Mouse (Mus musculus) spleen, adult 2 months (tissue): Measurements from ENCODE around the gene Hoxc5. TPM values are rescaled to one million over a fixed set of nuclear protein-coding genes. Genes with fewer than 3 reads are reported as not detected.

Experiments
- DNase-seq, 2 experiments: peaks; one replicate each; pipeline versions ENCODE4 v3.0.0 to v3.0.0-alpha.2; 2012 to 2021; ENCODE audit warnings: low spot score in 2 of 2, low read depth in 1 of 2
- H3K27ac ChIP-seq: fragments of 200-500 bp; 2 replicates; pipeline ENCODE4 v1.5.1; 2012; ENCODE audit warnings: low read length, inconsistent platforms; ENCODE audit not compliant: insufficient read depth
- H3K27me3 ChIP-seq: fragments of 200-500 bp; 2 replicates; pipeline ENCODE4 v1.6.1; 2012; ENCODE audit warnings: mild to moderate bottlenecking, moderate library complexity, low read length, inconsistent platforms; ENCODE audit not compliant: control insufficient read depth, insufficient read depth
- H3K36me3 ChIP-seq: fragments of 200-500 bp; 2 replicates; pipeline ENCODE4 v1.6.1; 2012; ENCODE audit warnings: mild to moderate bottlenecking, low read length, inconsistent platforms; ENCODE audit not compliant: control insufficient read depth, insufficient read depth
- H3K4me1 ChIP-seq: fragments of 200-500 bp; 2 replicates; pipeline ENCODE4 v1.6.1; 2011; ENCODE audit warnings: inconsistent platforms; ENCODE audit not compliant: control insufficient read depth, insufficient read depth, insufficient read length
- H3K4me3 ChIP-seq: fragments of 200-500 bp; 2 replicates; pipeline ENCODE4 v1.5.1; 2011; ENCODE audit warnings: mild to moderate bottlenecking, inconsistent platforms; ENCODE audit not compliant: insufficient read depth, insufficient read length; ENCODE audit errors: extremely low read depth
- CTCF ChIP-seq: fragments of 200-500 bp; IDR thresholded peaks from 2 replicates; pipeline ENCODE4 v1.5.1; 2011; ENCODE audit warnings: mild to moderate bottlenecking, inconsistent platforms; ENCODE audit not compliant: insufficient read depth, insufficient read length, insufficient replicate concordance; ENCODE audit errors: extremely low read depth
- POLR2A ChIP-seq: fragments of 200-500 bp; IDR thresholded peaks from 2 replicates; pipeline ENCODE4 v1.6.1; 2011; ENCODE audit warnings: low read depth, low read length, inconsistent platforms
- WGBS: fragments of 180-500 bp; shearing (Covaris S2); methylation state at CpG from one replicate; pipeline ENCODE4 v1.1.7; 2018; 5-methylcytosine and 5-hydroxymethylcytosine counted together
- polyA plus RNA-seq: library from polyadenylated mRNA; depleted of rRNA; stranded (reverse); fragments of >200 nt; gene quantifications from 2 replicates; pipeline ENCODE4 v1.2.3, GENCODE M21; 2012

Gene Hoxc5
- polyA plus RNA-seq, 1 experiment: 0.05 TPM

DNA sequence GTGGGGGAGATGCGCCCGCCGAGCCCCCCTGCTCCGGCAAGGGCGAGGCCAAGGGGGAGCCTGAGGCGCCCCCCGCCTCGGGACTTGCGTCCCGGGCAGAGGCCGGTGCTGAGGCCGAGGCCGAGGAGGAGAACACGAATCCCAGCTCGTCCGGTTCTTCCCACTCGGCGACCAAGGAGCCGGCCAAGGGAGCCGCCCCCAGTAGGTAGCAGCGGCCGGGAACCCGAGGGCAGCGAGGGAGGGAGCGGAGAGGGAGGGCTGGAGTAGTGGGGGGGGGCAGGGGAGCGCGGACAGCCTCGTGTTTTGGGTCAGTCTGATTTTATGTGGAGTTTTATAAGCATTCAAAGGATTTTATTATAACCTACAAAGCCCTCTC lies 12.2 kb upstream of the Hoxc5 start:
- no peak for TF ChIP-seq POLR2A
- no peak for TF ChIP-seq CTCF
- 3% methylated on average over 27 of the region's 28 CpGs for WGBS
- H3K27me3 ChIP-seq: peaks cover 47% of the 10 kb centered on the region
- no peaks in the 10 kb centered on the region for H3K4me1 ChIP-seq
- H3K4me3 ChIP-seq: no peak overlapping the region
- no peak for DNase-seq
- no peak overlapping the region for H3K27ac ChIP-seq
- no peaks in the 10 kb centered on the region for H3K36me3 ChIP-seq

DNA sequence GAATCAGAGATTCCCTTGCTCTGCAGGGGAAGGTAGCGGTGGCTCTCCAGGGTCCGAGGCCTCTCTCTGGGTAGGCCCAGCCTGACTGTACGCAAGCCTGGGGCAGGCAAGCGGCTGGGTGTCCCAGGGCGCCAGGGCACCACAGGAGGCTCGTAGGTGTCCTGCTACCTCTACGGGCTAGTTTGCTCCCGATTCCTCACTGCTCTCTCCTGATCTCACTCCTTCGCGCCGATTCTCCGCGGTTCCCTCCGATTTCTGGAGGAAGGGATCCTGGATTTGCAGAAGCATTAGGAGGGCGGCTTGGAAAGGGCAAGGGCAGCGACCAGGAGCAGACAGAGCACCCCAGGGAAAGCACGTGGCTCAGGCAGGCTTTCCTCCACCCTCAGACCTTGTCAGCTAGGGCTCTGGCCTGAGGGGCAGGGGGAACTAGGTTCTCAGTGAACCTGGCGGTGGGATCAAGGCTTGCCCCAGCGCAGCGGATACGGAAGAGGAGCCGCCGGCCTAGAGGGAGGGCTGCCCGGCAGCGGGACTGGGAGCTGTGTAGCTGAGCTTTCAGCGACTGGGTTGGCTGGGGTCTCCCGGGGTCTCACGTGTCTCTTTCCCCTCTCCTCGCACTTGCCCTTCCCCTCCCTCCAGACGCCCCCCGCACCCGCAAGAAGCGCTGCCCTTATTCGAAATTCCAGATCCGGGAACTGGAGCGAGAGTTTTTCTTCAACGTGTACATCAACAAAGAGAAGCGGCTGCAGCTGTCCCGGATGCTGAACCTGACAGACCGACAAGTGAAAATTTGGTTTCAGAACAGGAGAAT lies 11.2 kb upstream of the Hoxc5 start:
- TF ChIP-seq POLR2A (no peak), CTCF (no peak)
- DNase-seq: no peak
- Histone ChIP-seq H3K4me1 (no peaks in the 10 kb centered on the region), H3K27me3 (peaks cover 45% of the 10 kb centered on the region), H3K4me3 (no peak overlapping the region), H3K27ac (no peak overlapping the region), H3K36me3 (no peaks in the 10 kb centered on the region)
- 6% methylated on average over 39 of the region's 40 CpGs for WGBS

DNA sequence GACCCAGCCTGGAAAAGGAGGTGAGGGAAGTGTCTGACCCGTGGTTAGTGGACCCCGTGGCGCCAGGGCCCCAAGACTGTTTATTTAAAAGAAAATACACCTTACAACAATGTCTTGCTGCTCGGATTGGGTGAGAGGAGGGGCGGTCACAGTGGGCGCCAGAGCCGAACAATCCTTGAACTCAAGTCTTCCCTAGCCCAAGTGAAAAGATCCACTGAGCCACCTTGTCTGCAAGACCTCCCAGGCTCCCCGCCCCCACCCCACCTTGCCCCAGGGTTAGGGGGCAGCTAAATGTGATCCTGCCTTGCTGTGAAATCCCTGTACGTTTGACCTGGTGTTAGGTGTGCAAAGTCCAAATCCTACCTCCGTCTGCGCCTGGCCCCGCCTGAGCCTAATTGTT lies 10.3 kb upstream of the Hoxc5 start:
- DNase-seq: no peak
- WGBS: 7% methylated on average over 12 of the region's 12 CpGs
- Histone ChIP-seq H3K36me3 (no peaks in the 10 kb centered on the region), H3K27ac (no peak overlapping the region), H3K4me3 (no peak overlapping the region), H3K27me3 (peaks cover 50% of the 10 kb centered on the region), H3K4me1 (no peaks in the 10 kb centered on the region)
- no peak for TF ChIP-seq CTCF
- TF ChIP-seq POLR2A: no peak

GRCm38 (mm10) chr15:102959663-102960191 lies 7.5 kb upstream of the Hoxc5 start:
- Histone ChIP-seq H3K4me1 (peaks cover 2% of the 10 kb centered on the region; the same call in 1 of the 2 replicates), H3K27me3 (peaks cover 46% of the 10 kb centered on the region), H3K27ac (no peak overlapping the region), H3K4me3 (no peak overlapping the region), H3K36me3 (no peaks in the 10 kb centered on the region)
- 6% methylated on average over 13 of the region's 13 CpGs for WGBS
- DNase-seq: no peak
- TF ChIP-seq POLR2A: no peak
- no peak for TF ChIP-seq CTCF

- 9% methylated on average over 6 of the region's 6 CpGs for WGBS
- peaks cover 42% of the 10 kb centered on the region for H3K27me3 ChIP-seq
- peaks cover 2% of the 10 kb centered on the region; the same call in 1 of the 2 replicates for H3K4me1 ChIP-seq
- TF ChIP-seq CTCF (no peak), POLR2A (no peak)
- H3K4me3 ChIP-seq: no peak overlapping the region
- no peak overlapping the region for H3K27ac ChIP-seq
- no peaks in the 10 kb centered on the region for H3K36me3 ChIP-seq
- no peak for DNase-seq
These were observed 5.5 kb upstream of the Hoxc5 start for GRCm38 (mm10) chr15:102961728-102962127.

GRCm38 (mm10) chr15:102962492-102962891 lies 4.8 kb upstream of the Hoxc5 start:
- Histone ChIP-seq H3K4me3 (no peak overlapping the region), H3K36me3 (no peaks in the 10 kb centered on the region), H3K27ac (no peak overlapping the region), H3K4me1 (peaks cover 2% of the 10 kb centered on the region; the same call in 1 of the 2 replicates), H3K27me3 (peaks cover 43% of the 10 kb centered on the region)
- TF ChIP-seq POLR2A: no peak
- TF ChIP-seq CTCF: no peak
- no peak for DNase-seq
- WGBS: 12% methylated on average over 13 of the region's 13 CpGs

DNA sequence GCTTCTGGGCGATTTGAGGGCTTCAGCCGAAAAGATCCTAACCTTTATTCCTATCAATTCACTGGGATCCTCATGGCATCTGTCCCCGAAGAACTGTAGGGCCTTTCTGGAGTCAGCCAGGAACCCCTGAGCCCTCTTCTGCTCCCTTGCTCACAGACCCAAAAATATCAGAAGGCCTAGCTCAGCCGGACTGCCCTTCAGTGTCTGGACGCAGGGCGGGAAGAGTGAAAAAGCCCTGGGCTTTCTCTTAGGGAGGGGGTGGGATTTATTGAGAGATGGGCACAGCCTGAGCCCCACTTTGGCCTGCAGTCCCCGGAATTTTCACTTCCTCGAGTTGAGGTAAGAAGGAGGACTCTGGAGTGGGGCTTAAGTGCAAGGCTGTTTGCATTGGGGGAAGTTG lies 4.0 kb upstream of the Hoxc5 start:
- Histone ChIP-seq H3K4me1 (peaks cover 2% of the 10 kb centered on the region; the same call in 1 of the 2 replicates), H3K27me3 (peaks cover 48% of the 10 kb centered on the region), H3K27ac (no peak overlapping the region), H3K36me3 (no peaks in the 10 kb centered on the region), H3K4me3 (no peak overlapping the region)
- DNase-seq: no peak
- WGBS: 16% methylated on average over 8 of the region's 8 CpGs
- TF ChIP-seq CTCF (no peak), POLR2A (no peak)
